Mouse (Mus musculus): ENCODE measurements around the gene Phb2.
A peak's percentile ranks its signal among the peaks of the same experiment; 100 is the strongest.

Gene Phb2

GRCm38 (mm10) chr6:124746654-124747632 is 34.8 kb downstream of the Phb2 start:
- no peak for DNase-seq

GRCm38 (mm10) chr6:124750405-124750804 is 38.3 kb downstream of the Phb2 start:
- DNase-seq, result no peak

- no peak for DNase-seq
These were observed 41.7 kb downstream of the Phb2 start for GRCm38 (mm10) chr6:124753861-124754260.

GRCm38 (mm10) chr6:124755306-124755705 is 43.2 kb downstream of the Phb2 start:
- DNase-seq, result no peak

- peak in 1 of 2 experiments; percentile 56 for DNase-seq
These were observed 43.9 kb downstream of the Phb2 start, which contains the start of the genes Gm45234 and Atn1 for GRCm38 (mm10) chr6:124755831-124756595. Gene Gm45234 (minus strand): TSS chr6:124756021. Gene Atn1 (minus strand): TSS chr6:124756524.

- DNase-seq, result peak; percentile 60 to 64
These were observed 44.7 kb downstream of the Phb2 start for GRCm38 (mm10) chr6:124756652-124757350.

GRCm38 (mm10) chr6:124757351-124757880 is 45.3 kb downstream of the Phb2 start:
- no peak for DNase-seq

GRCm38 (mm10) chr6:124757909-124758848 is 46.0 kb downstream of the Phb2 start:
- DNase-seq, result no peak

GRCm38 (mm10) chr6:124758849-124759232 is 46.7 kb downstream of the Phb2 start:
- no peak for DNase-seq

- peak; percentile 69 to 83 for DNase-seq
These were observed 47.1 kb downstream of the Phb2 start for GRCm38 (mm10) chr6:124759259-124759658.

GRCm38 (mm10) chr6:124765951-124766350 is 53.8 kb downstream of the Phb2 start:
- DNase-seq, result no peak

Measured in spleen, adult 18-20 months (tissue).